Mouse (Mus musculus) bone marrow, adult 2 months (tissue): ENCODE measurements around the gene Actr6.
"Not testable (repeated sequence)": the region's sequence is repeated elsewhere in the genome, so short reads cannot be mapped to it uniquely, and the experiment has no call there.

Experiments
- CTCF ChIP-seq: fragments of 200-500 bp; IDR thresholded peaks from 2 replicates; pipeline ENCODE4 v1.5.1; 2011; ENCODE audit warnings: low read length, control low read depth; ENCODE audit not compliant: control insufficient read depth, insufficient read depth
- POLR2A ChIP-seq: fragments of 200-500 bp; IDR thresholded peaks from 2 replicates; pipeline ENCODE4 v1.6.1; 2011; ENCODE audit warnings: low read depth, mild to moderate bottlenecking, control low read depth, low read length, borderline replicate concordance; ENCODE audit not compliant: control insufficient read depth

GRCm38 (mm10) chr10:89670371-89670770, 61.7 kb downstream of the Actr6 start:
- not testable (repeated sequence) for TF ChIP-seq CTCF, POLR2A
